Mouse (Mus musculus): ENCODE results near the gene Osbp2. TPM values are rescaled to one million over a fixed set of nuclear protein-coding genes. Genes with fewer than 3 reads are reported as not detected.

Osbp2 gene
- polyA plus RNA-seq (2014; fragmentation: Illumina TruSeq; extraction: RNeasy Lipid Tissue Mini Kit (QIAGEN cat#74804); ENCODE audit: low replicate concordance), result not detected

DNA sequence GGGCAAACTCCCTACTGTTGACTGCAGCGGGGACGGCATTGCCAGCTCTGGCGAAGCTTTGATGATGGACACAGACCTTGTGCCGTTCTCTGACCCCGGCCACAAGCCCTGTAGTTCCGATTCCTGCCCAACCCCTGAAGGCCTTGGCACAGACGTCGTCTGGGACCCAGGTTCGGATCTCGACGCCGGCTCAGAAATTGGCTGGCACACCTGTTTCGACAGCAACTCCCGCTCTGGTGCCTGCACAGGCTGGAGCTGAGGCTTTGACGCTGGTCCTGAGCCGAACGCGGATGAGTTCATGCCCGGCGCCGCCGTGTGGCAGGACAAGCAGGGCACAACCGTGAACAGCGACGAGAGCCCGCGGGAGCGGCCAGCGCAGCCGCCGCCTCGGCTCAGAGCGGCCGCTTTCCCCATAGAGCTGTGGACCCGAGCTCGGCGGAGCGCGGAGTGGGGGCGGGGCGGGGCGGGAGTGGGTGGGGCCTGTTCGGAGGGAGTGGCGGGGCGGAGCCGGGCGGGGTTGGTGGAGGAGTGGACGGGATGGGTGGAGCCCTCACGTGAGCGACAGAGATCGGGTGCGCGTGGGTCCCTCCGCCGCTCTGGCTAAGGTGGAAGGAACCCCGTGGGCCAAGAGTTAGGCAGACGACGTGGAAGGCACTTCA lies at the start of gene Osbp2:
Gene Osbp2 (minus strand): TSS at position 450 of the 659 bp plus-strand sequence.

DNA sequence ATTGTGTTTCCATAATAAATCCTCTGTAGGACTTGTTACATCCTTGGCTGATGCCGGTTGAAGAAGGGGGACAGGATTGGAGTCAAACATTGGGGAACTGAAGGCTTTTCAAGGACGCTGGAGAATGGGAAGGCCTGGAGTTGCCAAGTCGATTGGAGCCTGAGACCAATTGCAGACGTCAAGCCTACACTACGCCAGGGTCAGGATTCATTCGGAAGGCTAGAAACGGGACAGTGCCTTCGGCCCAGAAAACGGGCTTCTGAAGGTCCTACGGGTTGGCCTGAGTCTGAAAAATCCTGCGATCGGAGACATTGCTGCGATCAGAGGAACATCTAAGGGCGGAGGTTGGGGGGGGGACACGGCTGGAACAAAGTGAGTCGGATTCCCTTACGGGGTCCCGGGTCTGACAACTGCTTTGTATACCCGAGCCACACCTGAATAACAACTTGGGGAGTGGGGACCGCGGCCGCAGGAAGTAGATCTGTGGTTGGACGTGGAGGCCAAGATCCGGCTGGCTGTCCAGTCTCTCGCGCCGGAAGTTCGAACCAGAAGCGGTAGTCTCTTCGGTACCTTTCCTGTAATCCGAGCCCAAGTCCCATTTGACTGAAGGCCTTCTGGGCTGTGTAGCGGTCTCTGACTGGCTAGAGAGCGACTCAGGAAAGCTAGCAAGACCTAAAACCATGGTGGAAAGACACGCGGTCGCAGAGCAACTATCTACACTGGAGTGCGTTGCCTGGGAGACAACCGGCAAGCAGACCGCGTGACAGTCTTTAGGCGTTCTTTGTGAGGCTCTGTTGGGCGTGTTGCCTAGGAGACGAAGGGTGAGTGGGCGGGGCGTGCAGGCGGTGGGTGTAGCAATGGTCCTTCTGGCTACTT lies 30.9 kb upstream of the Osbp2 start, which contains the start of the genes 4921536K21Rik and Dusp18:
Gene 4921536K21Rik (minus strand): TSS at position 693 of the 876 bp plus-strand sequence.
Gene Dusp18 (plus strand): TSS at position 835 of the 876 bp plus-strand sequence.

Other genes starting within 250 kb of the Osbp2 start
- gene Morc2a, start 214.7 kb downstream of the Osbp2 start, polyA plus RNA-seq (2014; fragmentation: Illumina TruSeq; extraction: RNeasy Lipid Tissue Mini Kit (QIAGEN cat#74804); ENCODE audit: low replicate concordance), result 10.2 TPM
- not detected for gene 4921536K21Rik, start 31.2 kb upstream of the Osbp2 start, polyA plus RNA-seq (2014; fragmentation: Illumina TruSeq; extraction: RNeasy Lipid Tissue Mini Kit (QIAGEN cat#74804); ENCODE audit: low replicate concordance)
- 1.1 TPM for gene Dusp18, start 31.3 kb upstream of the Osbp2 start, polyA plus RNA-seq (2014; fragmentation: Illumina TruSeq; extraction: RNeasy Lipid Tissue Mini Kit (QIAGEN cat#74804); ENCODE audit: low replicate concordance)
- gene Slc35e4, start 50.8 kb upstream of the Osbp2 start, polyA plus RNA-seq (2014; fragmentation: Illumina TruSeq; extraction: RNeasy Lipid Tissue Mini Kit (QIAGEN cat#74804); ENCODE audit: low replicate concordance), result not detected
- 2.6 TPM for gene Tcn2, start 68.3 kb upstream of the Osbp2 start, polyA plus RNA-seq (2014; fragmentation: Illumina TruSeq; extraction: RNeasy Lipid Tissue Mini Kit (QIAGEN cat#74804); ENCODE audit: low replicate concordance)
- gene Pes1, start 100.1 kb upstream of the Osbp2 start, polyA plus RNA-seq (2014; fragmentation: Illumina TruSeq; extraction: RNeasy Lipid Tissue Mini Kit (QIAGEN cat#74804); ENCODE audit: low replicate concordance), result 9.3 TPM
- gene 4930556J24Rik, start 112.9 kb upstream of the Osbp2 start, polyA plus RNA-seq (2014; fragmentation: Illumina TruSeq; extraction: RNeasy Lipid Tissue Mini Kit (QIAGEN cat#74804); ENCODE audit: low replicate concordance), result not detected
- gene Gal3st1, start 119.7 kb upstream of the Osbp2 start, polyA plus RNA-seq (2014; fragmentation: Illumina TruSeq; extraction: RNeasy Lipid Tissue Mini Kit (QIAGEN cat#74804); ENCODE audit: low replicate concordance), result 0.89 TPM
- not detected for gene Sec14l4, start 167.6 kb upstream of the Osbp2 start, polyA plus RNA-seq (2014; fragmentation: Illumina TruSeq; extraction: RNeasy Lipid Tissue Mini Kit (QIAGEN cat#74804); ENCODE audit: low replicate concordance)
- gene Sec14l3, start 200.9 kb upstream of the Osbp2 start, polyA plus RNA-seq (2014; fragmentation: Illumina TruSeq; extraction: RNeasy Lipid Tissue Mini Kit (QIAGEN cat#74804); ENCODE audit: low replicate concordance), result not detected
- 11.7 TPM for gene Mtfp1, start 231.5 kb upstream of the Osbp2 start, polyA plus RNA-seq (2014; fragmentation: Illumina TruSeq; extraction: RNeasy Lipid Tissue Mini Kit (QIAGEN cat#74804); ENCODE audit: low replicate concordance)

Data from small intestine, adult 10 weeks (tissue).